Mouse (Mus musculus) adrenal gland, adult (tissue): ENCODE measurements around the gene Stfa2.
"Not testable (repeated sequence)": the region's sequence is repeated elsewhere in the genome, so short reads cannot be mapped to it uniquely, and the experiment has no call there.

ENCODE experiments used
- DNase-seq, 2 experiments: peaks; one replicate each; pipeline ENCODE4 v3.0.0; 2022 to 2023; ENCODE audit warnings: low spot score in 1 of 2; ENCODE audit not compliant: inconsistent age in 2 of 2

Stfa2 gene

GRCm38 (mm10) chr16:36408357-36408756, at the start of gene Stfa2:
TSS of gene Stfa2 (minus strand) at chr16:36408457.
- DNase-seq: no peak

- DNase-seq: no peak
Observed at GRCm38 (mm10) chr16:36455342-36455802, 47.1 kb upstream of the Stfa2 start, which contains the start of gene Stfa3. TSS of gene Stfa3 (minus strand) at chr16:36455392.

GRCm38 (mm10) chr16:36420979-36421378, 12.7 kb upstream of the Stfa2 start:
- not testable (repeated sequence) for DNase-seq

GRCm38 (mm10) chr16:36389060-36389459, 19.2 kb downstream of the Stfa2 start:
- DNase-seq: no peak

- not testable (repeated sequence) for DNase-seq
Observed at GRCm38 (mm10) chr16:36367648-36368047, 40.6 kb downstream of the Stfa2 start, which contains the start of gene BC100530. TSS of gene BC100530 (minus strand) at chr16:36367748.
